Mouse (Mus musculus): ENCODE results near the gene Nyap1.
A peak's percentile ranks its signal among the peaks of the same experiment; 100 is the strongest.
"Not testable (repeated sequence)": the region's sequence is repeated elsewhere in the genome, so short reads cannot be mapped to it uniquely, and the experiment has no call there.

Nyap1 gene

DNA sequence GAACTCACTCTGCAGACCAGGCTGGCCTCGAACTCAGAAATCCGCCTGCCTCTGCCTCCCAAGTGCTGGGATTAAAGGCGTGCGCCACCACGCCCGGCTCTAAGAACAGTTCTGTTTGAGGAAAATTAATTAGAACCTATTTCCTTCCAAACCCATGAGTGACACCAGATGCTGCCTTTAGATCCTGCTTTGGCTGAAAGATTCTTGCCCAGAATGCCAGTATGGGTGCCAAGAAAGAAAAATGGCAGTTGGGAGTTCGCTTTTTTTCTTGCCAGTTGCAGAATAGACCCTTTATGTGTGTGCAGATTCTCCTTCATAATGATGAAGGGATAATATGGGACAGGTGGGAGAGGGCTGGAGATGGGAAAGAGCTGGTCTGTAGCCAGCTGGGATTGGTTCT lies 2.8 kb upstream of the Nyap1 start:
- DNase-seq (ENCODE audit: low spot score), result no peak

DNA sequence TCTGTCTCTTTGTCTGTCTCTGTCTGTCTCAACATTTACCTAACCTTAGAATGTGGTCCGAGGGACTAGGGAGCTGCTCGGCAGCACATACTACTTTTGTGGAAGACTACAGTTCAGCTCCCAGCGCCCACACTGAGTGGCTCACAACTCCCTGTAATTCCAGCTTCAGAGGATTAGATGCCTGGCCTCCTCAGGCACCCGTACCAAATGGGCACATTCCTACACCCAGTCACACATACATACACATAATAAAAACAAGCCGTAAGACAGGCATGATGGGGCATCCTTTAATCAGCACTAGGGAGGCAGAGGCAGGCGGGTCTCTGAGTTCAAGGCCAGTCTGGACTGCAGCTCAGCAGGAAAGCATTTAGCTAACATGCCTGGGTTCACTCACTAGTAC lies 1.4 kb upstream of the Nyap1 start:
- no peak for DNase-seq (ENCODE audit: low spot score)

DNA sequence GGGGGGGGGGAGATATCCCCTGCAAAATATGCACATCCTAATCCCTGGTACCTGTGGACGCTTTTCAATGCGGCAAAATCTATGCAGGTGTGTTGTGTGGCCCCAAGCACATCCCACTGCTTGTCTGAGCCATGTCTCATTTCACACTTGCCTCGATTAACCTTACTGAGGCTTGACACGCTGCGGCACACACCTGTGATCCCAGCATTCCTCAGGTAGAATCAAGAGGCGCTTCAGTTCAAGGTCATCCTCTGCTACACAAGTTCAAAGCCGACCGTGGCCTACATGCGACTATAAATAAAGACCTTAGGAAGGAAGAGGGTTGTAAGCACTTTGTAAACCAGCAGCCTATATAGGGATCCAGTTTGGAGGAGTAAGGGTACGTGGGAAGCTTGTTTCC lies 641 bp upstream of the Nyap1 start:
- DNase-seq (ENCODE audit: low spot score), result no peak

DNA sequence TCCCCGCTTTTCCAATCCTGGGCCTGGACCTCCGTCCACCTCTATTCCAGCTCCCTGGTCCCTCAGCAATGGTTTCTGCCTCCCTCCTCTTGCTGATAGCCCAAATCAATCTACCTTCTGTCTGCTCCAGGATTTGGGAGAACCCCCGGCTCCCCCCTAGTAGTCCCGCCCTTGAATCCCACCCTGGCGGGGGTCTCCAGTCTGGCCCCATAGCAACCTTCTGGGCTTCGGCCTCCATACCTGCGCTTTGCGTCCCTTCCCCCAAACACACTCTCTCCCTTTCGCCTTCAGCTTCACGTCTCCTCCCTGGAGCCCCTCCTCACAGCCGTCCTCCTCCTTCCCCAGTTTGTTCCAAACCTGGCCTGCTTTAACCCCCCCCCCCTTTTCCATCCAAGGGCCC lies 901 bp downstream of the Nyap1 start:
- no peak for DNase-seq (ENCODE audit: low spot score)

DNA sequence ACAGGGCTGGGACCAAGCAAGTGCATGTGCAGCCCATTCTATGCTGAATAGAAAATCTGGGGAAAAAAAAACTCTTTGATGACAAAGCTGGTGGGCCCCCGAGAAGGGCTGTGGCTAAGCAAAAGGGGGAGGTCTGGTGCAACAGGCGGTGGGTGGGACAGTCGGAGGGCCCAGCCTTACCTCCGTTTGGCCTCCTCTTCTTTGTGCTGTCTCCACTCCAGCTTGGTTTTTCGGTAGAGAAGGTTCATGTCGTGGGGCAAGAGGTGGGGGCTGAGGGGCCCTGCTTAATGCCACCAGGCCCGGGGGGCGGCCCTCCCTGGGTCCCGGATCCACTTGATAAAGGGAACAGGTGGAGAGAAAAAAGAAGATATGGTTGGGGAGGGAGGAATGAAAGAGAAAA lies 1.9 kb downstream of the Nyap1 start:
- no peak for DNase-seq (ENCODE audit: low spot score)

DNA sequence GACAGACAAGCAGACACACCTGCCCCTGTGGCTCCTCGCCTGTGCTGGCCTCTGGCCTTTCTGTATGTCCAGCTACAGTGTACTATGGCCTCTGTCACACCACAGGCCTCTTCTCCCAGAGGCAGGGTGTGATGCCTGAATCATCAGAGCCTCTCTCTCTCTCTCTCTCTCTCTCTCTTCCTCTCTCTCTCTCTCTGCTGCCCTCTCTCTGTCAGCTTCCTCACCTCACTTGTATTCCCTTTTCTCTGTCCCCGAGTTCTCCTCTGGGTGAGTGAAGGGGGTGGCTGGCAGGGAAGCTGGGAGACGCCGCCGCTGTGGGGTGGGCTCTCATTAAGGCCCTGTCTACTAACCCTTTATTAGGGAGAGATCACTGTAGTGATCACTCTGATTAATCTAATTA lies 2.9 kb downstream of the Nyap1 start:
- no peak for DNase-seq (ENCODE audit: low spot score)

GRCm38 (mm10) chr5:137737400-137737940 lies 3.9 kb downstream of the Nyap1 start:
- DNase-seq (ENCODE audit: low spot score), result no peak

GRCm38 (mm10) chr5:137734289-137735061 lies 6.9 kb downstream of the Nyap1 start:
- peak; percentile 92 for DNase-seq (ENCODE audit: low spot score)

DNA sequence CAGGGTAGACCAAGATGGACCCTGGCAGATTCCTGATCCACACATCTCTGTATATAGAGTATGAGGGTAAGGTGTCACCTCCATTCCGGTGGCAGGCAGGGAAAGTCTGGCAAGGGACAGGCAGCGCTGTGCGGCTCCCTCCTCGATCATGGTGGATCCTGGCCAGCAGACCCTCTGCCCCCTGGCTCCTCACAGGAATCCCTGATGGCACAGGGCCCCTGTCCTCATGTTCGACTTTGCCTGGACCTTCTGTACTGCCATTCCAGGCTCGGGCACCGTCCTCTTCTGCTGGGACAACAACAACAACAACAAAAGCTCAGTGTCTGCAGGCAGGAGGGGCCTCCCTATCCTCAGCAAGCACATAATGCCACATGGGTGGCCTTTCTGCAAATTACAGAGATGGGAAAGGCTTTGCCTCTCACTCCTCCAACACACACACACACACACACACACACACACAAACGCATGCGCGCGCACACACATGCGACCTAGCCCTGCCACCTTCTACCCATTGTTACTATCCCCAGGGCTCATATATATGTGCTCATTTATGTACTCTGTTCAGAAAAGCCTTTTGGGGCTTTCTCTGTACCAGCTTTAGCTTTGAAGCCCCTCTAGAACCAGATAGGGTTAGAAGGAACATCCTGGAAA lies 7.6 kb downstream of the Nyap1 start:
- no peak for DNase-seq (ENCODE audit: low spot score)

- no peak for DNase-seq (ENCODE audit: low spot score)
Observed at GRCm38 (mm10) chr5:137726767-137727166, 14.6 kb downstream of the Nyap1 start.

- DNase-seq (ENCODE audit: low spot score), result no peak
Observed at GRCm38 (mm10) chr5:137723840-137724239, 17.6 kb downstream of the Nyap1 start.

DNA sequence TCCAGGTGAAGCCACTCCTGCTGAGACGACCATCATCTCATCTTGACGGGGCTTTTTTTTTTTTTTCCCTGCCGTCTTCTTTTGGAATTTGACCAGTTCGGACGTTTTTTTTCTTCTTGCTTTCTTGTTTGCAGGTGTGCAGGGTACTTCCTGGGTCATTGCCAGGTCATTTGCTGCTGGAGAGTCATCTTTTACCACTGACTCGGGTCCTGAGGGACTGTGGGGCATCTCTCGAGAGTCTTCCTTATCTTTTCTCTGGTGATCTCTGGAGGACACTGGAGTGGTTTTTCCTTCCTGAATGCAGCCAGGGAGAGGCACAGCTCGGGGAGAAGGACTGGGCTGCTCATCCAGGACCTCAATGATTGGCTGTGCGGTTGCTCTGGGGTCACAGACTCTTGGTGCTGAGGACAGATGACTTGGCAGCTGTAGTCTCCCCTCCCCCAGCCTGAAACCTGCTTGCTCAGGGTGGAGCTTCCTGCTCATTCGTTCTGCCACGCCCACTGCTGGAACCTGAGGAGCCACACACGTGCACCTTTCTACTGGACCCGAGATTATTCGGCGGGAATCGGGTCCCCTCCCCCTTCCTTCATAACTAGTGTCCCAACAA lies 20.7 kb downstream of the Nyap1 start:
- DNase-seq (ENCODE audit: low spot score), result not testable (repeated sequence)

- no peak for DNase-seq (ENCODE audit: low spot score)
Observed at GRCm38 (mm10) chr5:137719088-137719487, 22.3 kb downstream of the Nyap1 start.

DNA sequence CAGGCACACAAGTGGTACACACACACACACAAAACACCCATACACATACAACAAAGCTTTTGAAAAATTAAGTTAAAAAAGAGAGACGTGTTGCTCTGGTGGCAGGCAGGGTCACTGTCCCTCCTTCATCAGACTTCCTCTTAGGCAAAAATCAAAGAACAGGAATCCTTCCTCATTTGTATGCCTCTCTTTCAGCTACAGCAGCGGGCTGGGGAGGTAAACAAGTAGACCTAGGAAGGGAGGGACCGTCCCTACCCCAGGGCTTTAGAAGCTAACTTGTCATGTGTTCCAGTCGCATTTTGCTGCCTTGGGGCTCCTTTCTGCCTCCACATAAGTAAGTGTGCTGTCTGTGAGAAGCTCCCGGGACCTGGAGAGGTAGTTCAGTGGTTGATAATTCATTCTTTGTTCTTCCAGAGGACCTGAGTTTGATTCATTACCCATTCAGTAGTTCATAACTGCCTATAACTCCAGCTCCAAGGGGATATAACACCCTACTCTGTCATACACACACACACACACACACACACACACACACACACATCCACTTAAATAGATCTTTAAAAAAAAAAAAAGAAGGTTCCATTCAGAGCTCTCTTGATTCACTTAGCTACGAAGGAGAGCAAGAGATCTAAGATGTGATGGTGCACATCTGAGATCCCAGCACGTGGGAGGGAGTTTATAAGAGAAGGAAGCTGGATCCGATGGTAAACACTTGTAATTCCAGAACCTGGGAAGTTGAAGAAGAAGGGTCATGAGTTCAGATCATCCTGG lies 23.2 kb downstream of the Nyap1 start:
- DNase-seq (ENCODE audit: low spot score), result no peak

GRCm38 (mm10) chr5:137715685-137716084 lies 25.7 kb downstream of the Nyap1 start:
- no peak for DNase-seq (ENCODE audit: low spot score)

DNA sequence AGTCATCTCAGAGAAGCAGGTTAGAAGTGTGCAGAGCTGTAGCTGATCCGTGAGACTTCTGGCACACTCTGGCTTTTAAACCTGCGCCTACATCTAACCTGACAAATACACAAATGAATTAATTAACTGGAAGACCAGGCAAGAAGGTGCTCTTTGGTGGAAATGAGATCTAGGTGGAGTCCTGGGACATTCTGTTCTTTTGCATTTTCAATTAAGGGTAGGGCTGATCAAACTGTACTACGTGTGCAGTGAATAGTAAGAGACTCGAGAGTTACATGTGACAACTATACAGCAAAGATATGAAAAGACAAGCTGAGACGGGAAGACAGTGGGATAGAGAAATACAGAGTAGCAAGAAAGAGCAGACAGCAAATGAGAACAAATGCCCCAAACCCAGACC lies 28.0 kb downstream of the Nyap1 start:
- no peak for DNase-seq (ENCODE audit: low spot score)

- DNase-seq (ENCODE audit: low spot score), result no peak
Observed at GRCm38 (mm10) chr5:137706913-137707633, 34.3 kb downstream of the Nyap1 start.

DNA sequence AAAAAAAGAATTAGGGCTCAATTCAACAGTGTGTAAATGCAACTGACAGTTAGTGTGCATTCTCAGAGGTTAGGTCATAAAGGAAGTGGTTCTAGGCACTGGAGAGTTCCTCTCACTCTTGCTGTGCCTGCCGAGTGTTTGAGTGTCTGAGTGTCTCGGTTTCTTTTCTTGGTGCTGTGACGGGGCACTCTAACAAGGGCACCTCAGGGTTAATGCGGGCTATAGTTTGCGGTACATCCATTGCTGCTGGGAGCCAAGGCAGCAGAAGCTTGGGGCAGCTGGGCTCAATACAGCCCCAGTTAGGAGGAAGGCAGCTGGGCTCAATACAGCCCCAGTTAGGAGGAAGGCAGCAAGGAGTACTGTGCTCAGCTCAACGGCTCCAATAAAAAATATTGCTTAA lies 36.2 kb downstream of the Nyap1 start:
- DNase-seq (ENCODE audit: low spot score), result no peak

DNA sequence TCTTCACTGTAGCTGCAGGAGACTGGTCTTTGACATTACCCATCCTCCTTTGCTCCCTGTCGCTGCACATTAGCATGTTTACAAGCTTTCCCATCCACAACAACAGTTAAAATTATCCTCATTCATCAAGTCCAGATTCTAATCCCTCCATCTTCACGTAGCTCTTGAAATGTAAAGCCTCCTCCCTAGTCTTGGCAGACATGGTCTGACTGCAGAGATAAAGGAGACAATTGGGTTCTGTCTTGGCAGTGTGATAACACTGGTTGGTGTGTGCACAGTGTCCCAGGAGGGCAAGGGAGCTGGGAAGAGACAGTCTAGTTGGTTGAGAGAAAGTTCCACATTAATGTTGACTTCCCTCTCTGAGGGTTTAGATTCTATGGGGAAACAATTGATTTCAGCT lies 41.6 kb downstream of the Nyap1 start:
- DNase-seq (ENCODE audit: low spot score), result no peak

GRCm38 (mm10) chr5:137699080-137699479 lies 42.3 kb downstream of the Nyap1 start:
- no peak for DNase-seq (ENCODE audit: low spot score)

DNA sequence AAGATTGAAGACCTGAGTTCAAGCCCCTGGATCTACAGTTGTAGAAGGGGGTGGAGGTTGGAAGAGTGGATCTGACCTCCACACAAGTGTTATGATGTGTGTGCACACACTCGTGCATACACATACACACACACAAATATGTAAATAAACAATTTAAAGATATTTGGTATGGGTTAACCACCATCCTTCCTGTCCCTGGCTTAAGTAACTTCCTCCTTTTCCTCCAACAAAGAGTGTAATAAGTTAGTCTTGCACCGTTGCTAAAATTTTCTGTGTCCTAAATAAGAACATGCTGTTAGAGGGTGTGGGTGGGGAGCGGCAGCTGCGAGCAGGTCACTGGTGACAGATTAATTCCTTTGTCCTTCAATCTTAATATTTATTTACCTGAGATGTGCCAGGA lies 45.5 kb downstream of the Nyap1 start:
- no peak for DNase-seq (ENCODE audit: low spot score)

DNA sequence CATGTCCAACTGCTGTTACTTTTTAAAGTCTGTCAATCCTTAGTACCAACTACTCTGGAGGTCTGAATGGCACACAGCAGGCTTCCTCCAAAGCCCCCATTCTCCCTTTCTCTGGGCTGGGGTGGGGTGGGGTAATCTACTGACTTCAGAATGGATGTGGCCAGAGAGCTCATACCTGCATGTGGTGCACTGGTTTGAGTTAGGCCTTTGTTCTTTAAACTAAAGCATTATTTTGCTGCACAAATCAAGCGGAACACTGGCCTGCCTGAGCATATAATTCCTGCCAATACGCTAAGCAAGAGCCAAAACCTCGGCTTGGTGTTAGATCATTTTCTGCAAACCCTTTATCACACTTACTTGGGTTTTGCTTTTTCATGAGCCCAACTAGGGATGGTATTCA lies 46.6 kb downstream of the Nyap1 start:
- DNase-seq (ENCODE audit: low spot score), result no peak
